Comparison of ENCODE assay signal across 26 mouse cellular contexts in the genomic region with DNA sequence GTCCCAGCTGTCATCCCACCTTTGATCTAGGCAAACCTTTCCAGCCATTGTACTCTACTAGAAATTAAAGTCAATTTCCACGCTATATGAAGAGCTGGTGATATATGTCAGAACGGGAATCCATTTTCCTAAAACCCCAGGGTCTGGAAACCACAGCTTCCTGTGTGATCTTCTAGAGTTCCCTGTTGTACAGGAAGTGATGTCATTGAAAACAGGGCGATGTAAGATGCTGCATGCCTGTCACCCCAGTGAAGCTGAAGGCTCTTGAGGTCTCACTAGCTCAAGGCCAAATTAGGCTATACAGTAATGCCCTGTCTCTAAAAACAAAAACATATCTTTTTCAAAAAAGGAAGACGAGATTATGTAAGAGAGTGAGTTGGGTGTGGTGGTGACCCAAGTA. TPM values are rescaled to one million over a fixed set of nuclear protein-coding genes. Genes with fewer than 3 reads are reported as not detected.
DNase-seq lines count a peak whose midpoint lies in the region; ATAC-seq lines count a peak whose summit lies in the region.
"Had no signal": no experiment of that assay in that cellular context is flagged by ENCODE, and none has a peak within 500 bp of the region (broad histone marks: within the 10 kb centered on the region; RNA-seq: fewer than 3 reads in every experiment).

No protein-coding gene starts in this region.

- peaks cover under 1% of the 10 kb centered on the region; the same call in 1 of the 2 replicates for H3K36me3 ChIP-seq in forebrain, embryonic 11.5 days (ENCODE audit: control insufficient read depth, insufficient read depth, low read length)
- peaks cover 3% of the 10 kb centered on the region; the same call in 1 of the 2 replicates for H3K36me3 ChIP-seq in midbrain, embryonic 15.5 days (replicated peaks)

- no peak overlapping the region for H3K27ac ChIP-seq in forebrain, embryonic 11.5 days (ENCODE audit: low read depth, low read length)
- H3K27ac ChIP-seq in midbrain, embryonic 15.5 days, result no peak overlapping the region
- H3K27ac ChIP-seq: forebrain, embryonic 10.5 days; gastrocnemius, adult 2 months; heart, embryonic 10.5 days; hindbrain, embryonic 10.5 days; kidney, embryonic 15.5 days; liver, embryonic 14.5 days; lung, embryonic 15.5 days; midbrain, embryonic 10.5 days had no signal

- no peak overlapping the region for H3K9ac ChIP-seq in forebrain, embryonic 11.5 days (ENCODE audit: low read length)
- no peak overlapping the region for H3K9ac ChIP-seq in midbrain, embryonic 15.5 days
- H3K9ac ChIP-seq: kidney, embryonic 15.5 days; liver, embryonic 14.5 days; lung, embryonic 15.5 days had no signal

- no peak overlapping the region for H3K4me2 ChIP-seq in forebrain, embryonic 11.5 days (ENCODE audit: low read depth, low read length, severe bottlenecking)
- H3K4me2 ChIP-seq in midbrain, embryonic 15.5 days, result no peak overlapping the region
- H3K4me2 ChIP-seq: kidney, embryonic 15.5 days; lung, embryonic 15.5 days had no signal

- DNase-seq in thymus, postnatal 0 days (ENCODE audit: low spot score), result peak; percentile 54
- no peak for DNase-seq in thymus, adult 18-20 months
- DNase-seq in T-cell, adult 2 months (ENCODE audit: low spot score), result peak; percentile 7
- DNase-seq in adrenal gland, adult 2 months, result no peak
- no peak for DNase-seq in forebrain, embryonic 11.5 days (ENCODE audit: low spot score)
- DNase-seq: adrenal gland, postnatal 25 days; cerebellum, adult 8-10 months; cerebellum, postnatal 36 days; gastrocnemius, adult 2 months; layer of hippocampus, adult 9-11 months; lung, postnatal 4 days; right cerebral cortex, adult 18-20 months; right cerebral cortex, postnatal 4 days; thymus, postnatal 36 days had no signal

- no peaks in the 10 kb centered on the region for H3K27me3 ChIP-seq in forebrain, embryonic 11.5 days (ENCODE audit: control insufficient read depth, insufficient read depth, low read length)
- no peaks in the 10 kb centered on the region for H3K27me3 ChIP-seq in midbrain, embryonic 15.5 days (replicated peaks)
- H3K27me3 ChIP-seq: kidney, embryonic 15.5 days; lung, embryonic 15.5 days had no signal

- peak; percentile 62 for ATAC-seq in megakaryocyte, adult 5-6 weeks (ENCODE audit: poor library complexity, severe bottlenecking)
- no peak for ATAC-seq in forebrain, embryonic 11.5 days (replicated peaks; ENCODE audit: low FRiP score)
- ATAC-seq in midbrain, embryonic 15.5 days (replicated peaks), result no peak
- ATAC-seq: hindbrain, embryonic 16.5 days; intestine, postnatal 0 days had no signal

- H3K9me3 ChIP-seq in forebrain, embryonic 11.5 days (ENCODE audit: control insufficient read depth, low read length), result no peaks in the 10 kb centered on the region
- no peaks in the 10 kb centered on the region for H3K9me3 ChIP-seq in midbrain, embryonic 15.5 days
- H3K9me3 ChIP-seq: forebrain, embryonic 10.5 days; G1E; heart, embryonic 10.5 days; hindbrain, embryonic 10.5 days; kidney, embryonic 15.5 days; lung, embryonic 15.5 days; midbrain, embryonic 10.5 days had no signal

- 91% methylated on average over 4 of the region's 4 CpGs for WGBS in forebrain, embryonic 11.5 days
- WGBS in midbrain, embryonic 15.5 days, result 87% methylated on average over 4 of the region's 4 CpGs

- no peaks in the 10 kb centered on the region for H3K4me1 ChIP-seq in forebrain, embryonic 11.5 days (replicated peaks; ENCODE audit: control insufficient read depth, insufficient read depth, low read length)
- H3K4me1 ChIP-seq in midbrain, embryonic 15.5 days, result no peaks in the 10 kb centered on the region
- H3K4me1 ChIP-seq: forebrain, embryonic 10.5 days; hindbrain, embryonic 10.5 days; kidney, embryonic 15.5 days; lung, embryonic 15.5 days; midbrain, embryonic 10.5 days had no signal

- no peak overlapping the region for H3K4me3 ChIP-seq in forebrain, embryonic 11.5 days (ENCODE audit: low read depth, low read length)
- no peak overlapping the region for H3K4me3 ChIP-seq in midbrain, embryonic 15.5 days
- H3K4me3 ChIP-seq: forebrain, embryonic 10.5 days; gastrocnemius, adult 2 months; heart, embryonic 10.5 days; hindbrain, embryonic 10.5 days; kidney, embryonic 15.5 days; lung, embryonic 15.5 days; midbrain, embryonic 10.5 days had no signal

RNA-seq across cellular contexts. Expression of gene Slc1a4, which starts 31.2 kb away (rescaled TPM):
- polyA plus RNA-seq in thymus, postnatal 0 days (2015; fragmentation: Nextera tagmentation; extraction: Ambion mirVana), result 5.6 and 6.1 TPM in 2 replicates
- total RNA-seq in megakaryocyte, adult 5-6 weeks (2015), result not detected in 2 replicates
- 0.07 and 0.20 TPM in 2 replicates for total RNA-seq in megakaryocyte, adult 5-6 weeks (2017)
- total RNA-seq in adrenal gland, adult 2 months (2021), result 1 to 10 TPM; 8.9 to 9.5 TPM
- 4.4 and 5.5 TPM in 2 replicates for polyA plus RNA-seq in adrenal gland, adult 2 months (2012; rRNA removed)
- polyA plus RNA-seq in forebrain, embryonic 11.5 days (2014; fragmentation: Nextera tagmentation; extraction: Ambion mirVana), result 27.3 and 28.3 TPM in 2 replicates
- 60.0 and 61.7 TPM in 2 replicates for polyA plus RNA-seq in midbrain, embryonic 15.5 days (2015; fragmentation: Nextera tagmentation; extraction: Ambion mirVana)

RNA-seq across cellular contexts. Expression of gene Cep68, which starts 52.1 kb away (rescaled TPM):
- 16.6 and 18.1 TPM in 2 replicates for polyA plus RNA-seq in thymus, postnatal 0 days (2015; fragmentation: Nextera tagmentation; extraction: Ambion mirVana)
- total RNA-seq in megakaryocyte, adult 5-6 weeks (2015), result 5.8 and 8.3 TPM in 2 replicates
- 7.4 and 7.6 TPM in 2 replicates for total RNA-seq in megakaryocyte, adult 5-6 weeks (2017)
- total RNA-seq in adrenal gland, adult 2 months (2021), result 10 to 100 TPM; 19.8 to 24.2 TPM
- 14.0 and 17.8 TPM in 2 replicates for polyA plus RNA-seq in adrenal gland, adult 2 months (2012; rRNA removed)
- 41.0 and 41.1 TPM in 2 replicates for polyA plus RNA-seq in forebrain, embryonic 11.5 days (2014; fragmentation: Nextera tagmentation; extraction: Ambion mirVana)
- 29.3 and 29.4 TPM in 2 replicates for polyA plus RNA-seq in midbrain, embryonic 15.5 days (2015; fragmentation: Nextera tagmentation; extraction: Ambion mirVana)

Comparison
In these comparisons a context has a peak if more than half of its experiments do, and no peak if none do; other contexts are left out.
1. DNase-seq: peak in thymus, postnatal 0 days (single experiment) and T-cell, adult 2 months (single experiment); none in thymus, adult 18-20 months (0 of 2), adrenal gland, adult 2 months (single experiment) and forebrain, embryonic 11.5 days (single experiment).